Mouse (Mus musculus): Measurements from ENCODE around the gene Arfgap2. TPM values are rescaled to one million over a fixed set of nuclear protein-coding genes. Genes with fewer than 3 reads are reported as not detected.

The Arfgap2 gene
- polyA plus RNA-seq, 1 experiment from 2014 or later: 54.8 TPM

GRCm38 (mm10) chr2:91248366-91248765 is 16.4 kb upstream of the Arfgap2 start:
- Histone ChIP-seq H3K36me3 (no peaks in the 10 kb centered on the region), H3K27ac (no peak overlapping the region), H3K9me3 (replicated peaks) (no peaks in the 10 kb centered on the region), H3K9ac (no peak overlapping the region), H3K4me1 (replicated peaks) (peaks cover 4% of the 10 kb centered on the region; the same call in 1 of the 2 replicates), H3K27me3 (no peaks in the 10 kb centered on the region), H3K4me2 (no peak overlapping the region), H3K4me3 (no peak overlapping the region)
- WGBS: 73% methylated on average over 4 of the region's 4 CpGs
- no peak for ATAC-seq (replicated peaks; ENCODE audit: insufficient number of reproducible peaks, insufficient read depth, low FRiP score, low read depth)

GRCm38 (mm10) chr2:91252001-91252400 is 12.8 kb upstream of the Arfgap2 start:
- H3K9ac ChIP-seq: no peak overlapping the region
- no peaks in the 10 kb centered on the region for H3K9me3 ChIP-seq (replicated peaks)
- H3K4me1 ChIP-seq (replicated peaks): peaks cover 17% of the 10 kb centered on the region
- H3K4me3 ChIP-seq: no peak overlapping the region
- H3K27me3 ChIP-seq: peaks cover 3% of the 10 kb centered on the region; the same call in 1 of the 2 replicates
- no peak for ATAC-seq (replicated peaks; ENCODE audit: insufficient number of reproducible peaks, insufficient read depth, low FRiP score, low read depth)
- no peaks in the 10 kb centered on the region for H3K36me3 ChIP-seq
- peak overlapping the region; percentile 63 for H3K27ac ChIP-seq
- no peak overlapping the region for H3K4me2 ChIP-seq
- WGBS: 45% methylated on average over 4 of the region's 4 CpGs

GRCm38 (mm10) chr2:91252512-91252911 is 12.3 kb upstream of the Arfgap2 start:
- no peaks in the 10 kb centered on the region for H3K9me3 ChIP-seq (replicated peaks)
- H3K4me1 ChIP-seq (replicated peaks): peaks cover 22% of the 10 kb centered on the region
- H3K27me3 ChIP-seq: peaks cover 3% of the 10 kb centered on the region; the same call in 1 of the 2 replicates
- no peak overlapping the region for H3K4me2 ChIP-seq
- H3K9ac ChIP-seq: no peak overlapping the region
- 39% methylated on average over 4 of the region's 4 CpGs for WGBS
- no peak for ATAC-seq (replicated peaks; ENCODE audit: insufficient number of reproducible peaks, insufficient read depth, low FRiP score, low read depth)
- H3K36me3 ChIP-seq: no peaks in the 10 kb centered on the region
- peak overlapping the region; percentile 63 for H3K27ac ChIP-seq
- no peak overlapping the region for H3K4me3 ChIP-seq

GRCm38 (mm10) chr2:91254725-91255380 is 9.9 kb upstream of the Arfgap2 start:
- H3K27ac ChIP-seq: no peak overlapping the region; the same call in 1 of the 2 replicates
- no peak overlapping the region for H3K9ac ChIP-seq
- H3K36me3 ChIP-seq: no peaks in the 10 kb centered on the region
- 46% methylated on average over 8 of the region's 8 CpGs for WGBS
- H3K4me1 ChIP-seq (replicated peaks): peaks cover 45% of the 10 kb centered on the region
- H3K27me3 ChIP-seq: peaks cover 3% of the 10 kb centered on the region; the same call in 1 of the 2 replicates
- H3K4me2 ChIP-seq: peak overlapping the region; percentile 93
- H3K4me3 ChIP-seq: peak overlapping the region; percentile 84; the same call in 1 of the 2 replicates
- no peak for ATAC-seq (replicated peaks; ENCODE audit: insufficient number of reproducible peaks, insufficient read depth, low FRiP score, low read depth)
- H3K9me3 ChIP-seq (replicated peaks): no peaks in the 10 kb centered on the region

- H3K4me3 ChIP-seq: peak within 1 kb of the TSS; percentile 84
- no peaks in the 10 kb centered on the region for H3K9me3 ChIP-seq (replicated peaks)
- H3K27ac ChIP-seq: peak within 1 kb of the TSS; percentile 81
- H3K9ac ChIP-seq: peak within 1 kb of the TSS; percentile 69
- WGBS: 4% methylated on average over 27 of the region's 27 CpGs
- peaks cover 2% of the 10 kb centered on the region; the same call in 1 of the 2 replicates for H3K36me3 ChIP-seq
- H3K27me3 ChIP-seq: peaks cover 3% of the 10 kb centered on the region; the same call in 1 of the 2 replicates
- H3K4me2 ChIP-seq: peak within 1 kb of the TSS; percentile 93
- peaks cover 50% of the 10 kb centered on the region for H3K4me1 ChIP-seq (replicated peaks)
- ATAC-seq (replicated peaks; ENCODE audit: insufficient number of reproducible peaks, insufficient read depth, low FRiP score, low read depth): peak; percentile 43; the same call in 1 of the 2 replicates
Observed at GRCm38 (mm10) chr2:91255661-91256150, 9.1 kb upstream of the Arfgap2 start, which contains the start of gene Pacsin3. TSS of gene Pacsin3 (plus strand) at chr2:91255954.

GRCm38 (mm10) chr2:91256256-91257125 is 8.3 kb upstream of the Arfgap2 start:
- under 1% methylated on average over 52 of the region's 52 CpGs for WGBS
- peaks cover 3% of the 10 kb centered on the region; the same call in 1 of the 2 replicates for H3K27me3 ChIP-seq
- H3K36me3 ChIP-seq: peaks cover 10% of the 10 kb centered on the region; the same call in 1 of the 2 replicates
- ATAC-seq (replicated peaks; ENCODE audit: insufficient number of reproducible peaks, insufficient read depth, low FRiP score, low read depth): peak; percentile 77
- peak overlapping the region; percentile 81 for H3K27ac ChIP-seq
- H3K4me3 ChIP-seq: peak overlapping the region; percentile 84
- peak overlapping the region; percentile 93 for H3K4me2 ChIP-seq
- H3K9me3 ChIP-seq (replicated peaks): no peaks in the 10 kb centered on the region
- H3K9ac ChIP-seq: peak overlapping the region; percentile 69
- peaks cover 50% of the 10 kb centered on the region for H3K4me1 ChIP-seq (replicated peaks)

GRCm38 (mm10) chr2:91257126-91257980 is 7.4 kb upstream of the Arfgap2 start:
- H3K4me2 ChIP-seq: peak overlapping the region; percentile 93
- peak overlapping the region; percentile 81 for H3K27ac ChIP-seq
- no peaks in the 10 kb centered on the region for H3K9me3 ChIP-seq (replicated peaks)
- peak overlapping the region; percentile 84 for H3K4me3 ChIP-seq
- 3% methylated on average over 22 of the region's 22 CpGs for WGBS
- H3K27me3 ChIP-seq: peaks cover 3% of the 10 kb centered on the region; the same call in 1 of the 2 replicates
- peak; percentile 37 for ATAC-seq (replicated peaks; ENCODE audit: insufficient number of reproducible peaks, insufficient read depth, low FRiP score, low read depth)
- peaks cover 15% of the 10 kb centered on the region; the same call in 1 of the 2 replicates for H3K36me3 ChIP-seq
- peaks cover 49% of the 10 kb centered on the region for H3K4me1 ChIP-seq (replicated peaks)
- peak overlapping the region; percentile 69 for H3K9ac ChIP-seq

GRCm38 (mm10) chr2:91258054-91258453 is 6.7 kb upstream of the Arfgap2 start:
- Histone ChIP-seq H3K9ac (peak overlapping the region; percentile 69), H3K4me3 (peak overlapping the region; percentile 84), H3K27me3 (peaks cover 3% of the 10 kb centered on the region; the same call in 1 of the 2 replicates), H3K27ac (peak overlapping the region; percentile 81), H3K4me2 (peak overlapping the region; percentile 93), H3K9me3 (replicated peaks) (no peaks in the 10 kb centered on the region), H3K4me1 (replicated peaks) (peaks cover 46% of the 10 kb centered on the region), H3K36me3 (peaks cover 21% of the 10 kb centered on the region; the same call in 1 of the 2 replicates)
- ATAC-seq (replicated peaks; ENCODE audit: insufficient number of reproducible peaks, insufficient read depth, low FRiP score, low read depth): no peak
- WGBS: 81% methylated on average over 5 of the region's 5 CpGs

GRCm38 (mm10) chr2:91258830-91259229 is 5.9 kb upstream of the Arfgap2 start:
- WGBS: 64% methylated on average over 1 of the region's 1 CpGs
- Histone ChIP-seq H3K9ac (no peak overlapping the region), H3K36me3 (peaks cover 28% of the 10 kb centered on the region; the same call in 1 of the 2 replicates), H3K4me2 (peak overlapping the region; percentile 93; the same call in 1 of the 2 replicates), H3K4me1 (replicated peaks) (peaks cover 46% of the 10 kb centered on the region), H3K4me3 (no peak overlapping the region), H3K27me3 (peaks cover 3% of the 10 kb centered on the region; the same call in 1 of the 2 replicates), H3K9me3 (replicated peaks) (no peaks in the 10 kb centered on the region), H3K27ac (peak overlapping the region; percentile 61; the same call in 1 of the 2 replicates)
- no peak for ATAC-seq (replicated peaks; ENCODE audit: insufficient number of reproducible peaks, insufficient read depth, low FRiP score, low read depth)

- peak overlapping the region; percentile 61 for H3K27ac ChIP-seq
Observed at GRCm38 (mm10) chr2:91259493-91259892, 5.3 kb upstream of the Arfgap2 start.

More at GRCm38 (mm10) chr2:91259493-91259892, 5.3 kb upstream of the Arfgap2 start:
- 55% methylated on average over 1 of the region's 1 CpGs for WGBS
- no peak for ATAC-seq (replicated peaks; ENCODE audit: insufficient number of reproducible peaks, insufficient read depth, low FRiP score, low read depth)
- H3K4me1 ChIP-seq (replicated peaks): peaks cover 53% of the 10 kb centered on the region
- H3K4me2 ChIP-seq: peak overlapping the region; percentile 37
- H3K36me3 ChIP-seq: peaks cover 30% of the 10 kb centered on the region; the same call in 1 of the 2 replicates
- H3K9me3 ChIP-seq (replicated peaks): no peaks in the 10 kb centered on the region
- 0 out of 2 replicates have a peak overlapping the region, but pooled peaks have one; percentile 19 for H3K9ac ChIP-seq
- no peak overlapping the region for H3K4me3 ChIP-seq
- H3K27me3 ChIP-seq: peaks cover 3% of the 10 kb centered on the region; the same call in 1 of the 2 replicates

All from heart, embryonic 15.5 days (tissue).